Mouse (Mus musculus) bone marrow macrophage, adult 2 months (primary cell): ENCODE data around the gene Snx11.

Source experiments
- CTCF ChIP-seq: IDR thresholded peaks from 2 replicates; pipeline ENCODE4 v1.5.1; 2012; ENCODE audit warnings: low read depth, mild to moderate bottlenecking, low read length, moderate library complexity
- POLR2A ChIP-seq: IDR thresholded peaks from 2 replicates; pipeline ENCODE4 v1.6.1; 2012; ENCODE audit warnings: mild to moderate bottlenecking, low read depth, low read length, borderline replicate concordance

GRCm38 (mm10) chr11:96764511-96765350, 12.6 kb downstream of the Snx11 start:
- TF ChIP-seq CTCF, result no peak
- TF ChIP-seq POLR2A, result no peak
